Comparison of ENCODE assay signal across 23 mouse cellular contexts in the genomic region with DNA sequence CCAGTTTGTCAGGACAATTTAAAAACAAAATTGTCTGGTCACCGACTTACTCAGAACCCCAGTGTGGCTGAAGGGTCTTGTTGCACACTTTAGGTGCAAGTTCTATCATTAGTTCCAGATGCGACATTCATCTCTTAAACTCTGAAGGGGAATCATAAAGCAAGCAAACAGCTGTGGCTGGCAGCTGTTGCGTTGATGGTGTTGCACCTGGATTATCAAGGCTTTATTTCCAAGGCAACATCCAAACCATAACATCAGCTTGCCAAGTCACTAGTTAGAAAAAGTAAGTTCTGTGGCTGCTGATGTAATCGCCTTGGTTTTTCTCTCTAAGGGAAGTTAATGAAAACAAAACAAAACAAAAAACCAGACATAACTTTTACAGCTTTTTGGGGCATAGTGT. TPM values are rescaled to one million over a fixed set of nuclear protein-coding genes. Genes with fewer than 3 reads are reported as not detected.
DNase-seq lines count a peak whose midpoint lies in the region; ATAC-seq and TF ChIP-seq lines count a peak whose summit lies in the region.
"Had no signal": no experiment of that assay in that cellular context is flagged by ENCODE, and none has a peak within 500 bp of the region (broad histone marks: within the 10 kb centered on the region; RNA-seq: fewer than 3 reads in every experiment).

A gene (minus strand): TSS at position 234 of the 400 bp plus-strand sequence.

- WGBS in limb, embryonic 14.5 days, result 52% methylated on average over 4 of the region's 4 CpGs
- 79% methylated on average over 4 of the region's 4 CpGs for WGBS in limb, embryonic 10.5 days
- WGBS in midbrain, embryonic 15.5 days, result 92% methylated on average over 4 of the region's 4 CpGs

- no peaks in the 10 kb centered on the region for H3K27me3 ChIP-seq in limb, embryonic 14.5 days (ENCODE audit: control insufficient read depth, insufficient read depth, low read length)
- no peaks in the 10 kb centered on the region for H3K27me3 ChIP-seq in limb, embryonic 10.5 days (ENCODE audit: low read depth, poor library complexity, severe bottlenecking)
- H3K27me3 ChIP-seq in midbrain, embryonic 15.5 days (replicated peaks), result no peaks in the 10 kb centered on the region
- H3K27me3 ChIP-seq: embryonic facial prominence, embryonic 13.5 days; forebrain, embryonic 13.5 days; forebrain, embryonic 15.5 days had no signal

- peak; percentile 53; the same call in 1 of the 2 replicates for ATAC-seq in limb, embryonic 14.5 days (ENCODE audit: low FRiP score, low read depth)
- ATAC-seq in midbrain, embryonic 15.5 days (replicated peaks), result no peak
- ATAC-seq: activated CD4-positive, CD25-positive, alpha-beta regulatory T cell, adult 4 months; forebrain, embryonic 13.5 days; forebrain, embryonic 15.5 days; forebrain, postnatal 0 days had no signal

- no peaks in the 10 kb centered on the region for H3K4me1 ChIP-seq in limb, embryonic 14.5 days (ENCODE audit: control insufficient read depth, insufficient read depth, low read length)
- H3K4me1 ChIP-seq in limb, embryonic 10.5 days, result no peaks in the 10 kb centered on the region
- no peaks in the 10 kb centered on the region for H3K4me1 ChIP-seq in midbrain, embryonic 15.5 days
- H3K4me1 ChIP-seq: embryonic facial prominence, embryonic 13.5 days; forebrain, embryonic 13.5 days; forebrain, embryonic 15.5 days had no signal

- no peaks in the 10 kb centered on the region for H3K9me3 ChIP-seq in limb, embryonic 14.5 days (ENCODE audit: control insufficient read depth, low read length)
- H3K9me3 ChIP-seq in limb, embryonic 10.5 days (replicated peaks), result no peaks in the 10 kb centered on the region
- no peaks in the 10 kb centered on the region for H3K9me3 ChIP-seq in midbrain, embryonic 15.5 days
- H3K9me3 ChIP-seq: embryonic facial prominence, embryonic 13.5 days; forebrain, embryonic 13.5 days; forebrain, embryonic 15.5 days had no signal

- peak; percentile 58 for DNase-seq in limb, embryonic 14.5 days (ENCODE audit: low spot score)
- DNase-seq in limb, embryonic 10.5 days (ENCODE audit: low spot score), result no peak
- peak; percentile 41 for DNase-seq in thymus, postnatal 0 days (ENCODE audit: low spot score)
- no peak for DNase-seq in thymus, adult 18-20 months
- peak; percentile 2 for DNase-seq in mesoderm, embryonic 11.5 days (ENCODE audit: low read depth, low spot score)
- DNase-seq: adrenal gland, adult 8-10 months; adrenal gland, postnatal 14 days; adrenal gland, postnatal 36 days; cerebellum, adult 11-12 months; cerebellum, adult 2 months; cerebellum, adult 9-10 months; cerebellum, postnatal 10 days; cerebellum, postnatal 25 days; forebrain, postnatal 0 days had no signal

- no peak within 1 kb of the TSS for H3K4me3 ChIP-seq in limb, embryonic 14.5 days (replicated peaks; ENCODE audit: low read length)
- H3K4me3 ChIP-seq in limb, embryonic 10.5 days, result no peak within 1 kb of the TSS
- no peak within 1 kb of the TSS for H3K4me3 ChIP-seq in midbrain, embryonic 15.5 days
- H3K4me3 ChIP-seq: embryonic facial prominence, embryonic 13.5 days; forebrain, embryonic 13.5 days; forebrain, embryonic 15.5 days had no signal

- no peaks in the 10 kb centered on the region for H3K36me3 ChIP-seq in limb, embryonic 14.5 days (ENCODE audit: control insufficient read depth, insufficient read depth, low read length)
- no peaks in the 10 kb centered on the region for H3K36me3 ChIP-seq in limb, embryonic 10.5 days
- H3K36me3 ChIP-seq in midbrain, embryonic 15.5 days (replicated peaks), result no peaks in the 10 kb centered on the region
- H3K36me3 ChIP-seq: embryonic facial prominence, embryonic 13.5 days; forebrain, embryonic 15.5 days had no signal

- H3K27ac ChIP-seq in limb, embryonic 14.5 days (replicated peaks; ENCODE audit: low read depth, low read length), result no peak within 1 kb of the TSS
- no peak within 1 kb of the TSS for H3K27ac ChIP-seq in limb, embryonic 10.5 days
- no peak within 1 kb of the TSS for H3K27ac ChIP-seq in midbrain, embryonic 15.5 days
- H3K27ac ChIP-seq: embryonic facial prominence, embryonic 13.5 days; forebrain, embryonic 13.5 days; forebrain, embryonic 15.5 days had no signal

- no peak within 1 kb of the TSS for H3K9ac ChIP-seq in limb, embryonic 14.5 days (ENCODE audit: low read depth, low read length, severe bottlenecking)
- H3K9ac ChIP-seq in midbrain, embryonic 15.5 days, result no peak within 1 kb of the TSS
- H3K9ac ChIP-seq: embryonic facial prominence, embryonic 13.5 days; forebrain, embryonic 13.5 days; forebrain, embryonic 15.5 days; forebrain, postnatal 0 days had no signal

- H3K4me2 ChIP-seq in limb, embryonic 14.5 days (replicated peaks; ENCODE audit: low read depth, low read length, severe bottlenecking), result no peak within 1 kb of the TSS
- H3K4me2 ChIP-seq in midbrain, embryonic 15.5 days, result no peak within 1 kb of the TSS
- H3K4me2 ChIP-seq: embryonic facial prominence, embryonic 13.5 days; forebrain, embryonic 13.5 days; forebrain, embryonic 15.5 days had no signal

- no peak for TF ChIP-seq POLR2A in limb, embryonic 14.5 days (IDR thresholded peaks at IDR 0.05; ENCODE audit: borderline replicate concordance, extremely low read depth, insufficient read depth, insufficient read length)

RNA-seq across cellular contexts. Expression of the gene that starts here (rescaled TPM):
- 0.19 and 0.27 TPM in 2 replicates for polyA plus RNA-seq in limb, embryonic 14.5 days (2012; rRNA removed)
- 0.47 TPM in 1 of 2 replicates, not detected in the other for polyA plus RNA-seq in limb, embryonic 14.5 days (2014; fragmentation: Nextera tagmentation; extraction: Ambion mirVana)
- polyA plus RNA-seq in limb, embryonic 10.5 days (2016; fragmentation: Nextera tagmentation; extraction: Ambion mirVana), result not detected in 2 replicates
- not detected in 2 replicates for polyA plus RNA-seq in thymus, postnatal 0 days (2015; fragmentation: Nextera tagmentation; extraction: Ambion mirVana)
- not detected in 2 replicates for polyA plus RNA-seq in midbrain, embryonic 15.5 days (2015; fragmentation: Nextera tagmentation; extraction: Ambion mirVana)
- polyA plus RNA-seq: C2C12; cerebellum, adult 2 months; cortical plate, adult 2 months; embryonic facial prominence, embryonic 11.5 days; embryonic facial prominence, embryonic 13.5 days; forebrain, embryonic 11.5 days; forebrain, embryonic 13.5 days; forebrain, embryonic 15.5 days; forebrain, postnatal 0 days had no signal

Comparison
In these comparisons a context has a peak if more than half of its experiments do, and no peak if none do; other contexts are left out.
1. Peak in DNase-seq and ATAC-seq in limb, embryonic 14.5 days; RNA of the gene not detected or under 1 TPM.
2. Peak in DNase-seq in thymus, postnatal 0 days; RNA of the gene not detected or under 1 TPM.